Mouse (Mus musculus) embryonic fibroblast, embryonic 13.5 days (primary cell): Measurements from ENCODE around the gene Pgls.

ENCODE experiments used
- CTCF ChIP-seq: IDR thresholded peaks from 2 replicates; pipeline ENCODE4 v1.5.1; 2011; ENCODE audit warnings: mild to moderate bottlenecking, control low read depth, low read length, moderate library complexity, borderline replicate concordance; ENCODE audit not compliant: insufficient read depth
- POLR2A ChIP-seq: IDR thresholded peaks from 2 replicates; pipeline ENCODE4 v1.6.1; 2011; ENCODE audit warnings: low read depth, mild to moderate bottlenecking, control low read depth, low read length, moderate library complexity

- TF ChIP-seq CTCF (0 out of 2 replicates have a peak, but pooled peaks have one; percentile 37), POLR2A (peak; percentile 80)
These were observed 37.2 kb downstream of the Pgls start for GRCm38 (mm10) chr8:71629096-71629697.
